In the genomic region with DNA sequence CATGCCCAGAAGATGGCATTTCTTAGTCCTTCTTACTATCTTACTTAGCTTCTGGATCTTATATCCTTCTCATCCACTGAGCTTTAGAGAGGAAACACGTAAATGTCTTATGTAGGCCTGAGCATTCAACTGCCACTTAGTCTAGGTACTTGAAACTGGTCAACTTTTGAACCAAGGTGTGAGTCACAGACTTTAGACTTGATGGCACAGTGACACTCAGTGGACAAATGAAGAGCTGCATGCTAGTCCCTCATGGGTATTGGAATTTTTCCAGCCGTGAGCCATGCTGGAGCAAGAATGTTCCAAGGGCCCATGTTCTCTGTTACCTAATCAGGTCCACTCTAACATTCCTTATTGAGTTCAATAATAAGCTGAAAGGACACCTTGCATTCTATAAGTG, we compare ENCODE assay signal across 8 mouse cellular contexts. TPM values are rescaled to one million over a fixed set of nuclear protein-coding genes. Genes with fewer than 3 reads are reported as not detected.
A peak's percentile ranks its signal among the peaks of the same experiment; 100 is the strongest.
DNase-seq lines count a peak whose midpoint lies in the region; TF ChIP-seq lines count a peak whose summit lies in the region.
"Had no signal": no experiment of that assay in that cellular context is flagged by ENCODE, and none has a peak within 500 bp of the region (broad histone marks: within the 10 kb centered on the region; RNA-seq: fewer than 3 reads in every experiment).

No protein-coding gene starts in this region.

- H3K4me1 ChIP-seq in spleen, adult 2 months (ENCODE audit: control insufficient read depth, insufficient read depth, insufficient read length) = no peaks in the 10 kb centered on the region
- H3K4me1 ChIP-seq: neural tube, embryonic 12.5 days had no signal

- peak; percentile 43; the same call in 1 of the 2 replicates for TF ChIP-seq CTCF in spleen, adult 2 months (IDR thresholded peaks at IDR 0.05; ENCODE audit: extremely low read depth, insufficient read depth, insufficient read length, insufficient replicate concordance)

- no peak for TF ChIP-seq POLR2A in spleen, adult 2 months (IDR thresholded peaks at IDR 0.05; ENCODE audit: low read depth, low read length)

- WGBS in spleen, adult 2 months = 33% methylated on average over 2 of the region's 2 CpGs

- peak in 1 of 2 experiments; percentile 35 for DNase-seq in spleen, adult 2 months (ENCODE audit: low read depth in 1 of 2, low spot score in 2 of 2)
- DNase-seq in spleen, adult 12 weeks (ENCODE audit: low spot score) = no peak
- DNase-seq in R1 (ENCODE audit: low read depth, low spot score) = peak; percentile 78
- DNase-seq in cerebellum, postnatal 25 days = peak; percentile 66 to 79
- peak; percentile 84 for DNase-seq in heart, postnatal 4 days
- peak; percentile 41 to 71 for DNase-seq in left cerebral cortex, adult 18-20 months (ENCODE audit: low spot score in 2 of 2)
- DNase-seq in natural killer cell, adult 2 months (ENCODE audit: low spot score in 2 of 2) = peak; percentile 13 to 36

- no peaks in the 10 kb centered on the region for H3K27me3 ChIP-seq in spleen, adult 2 months (ENCODE audit: control insufficient read depth, insufficient read depth, low read length)
- H3K27me3 ChIP-seq: neural tube, embryonic 12.5 days had no signal

- H3K36me3 ChIP-seq in spleen, adult 2 months (ENCODE audit: control insufficient read depth, insufficient read depth, low read length) = no peaks in the 10 kb centered on the region
- H3K36me3 ChIP-seq: neural tube, embryonic 12.5 days had no signal

- no peak overlapping the region for H3K4me3 ChIP-seq in spleen, adult 2 months (ENCODE audit: extremely low read depth, insufficient read depth, insufficient read length)
- H3K4me3 ChIP-seq: neural tube, embryonic 12.5 days had no signal

- no peak overlapping the region for H3K27ac ChIP-seq in spleen, adult 2 months (ENCODE audit: insufficient read depth, low read length)
- H3K27ac ChIP-seq: neural tube, embryonic 12.5 days had no signal

RNA-seq across cellular contexts. Expression of gene Adipor2, which starts 13.0 kb away (rescaled TPM):
- polyA plus RNA-seq in spleen, adult 2 months (2012; rRNA removed) = 21.0 and 21.4 TPM in 2 replicates
- 10 to 100 TPM; 55.5 to 55.7 TPM for total RNA-seq in heart, postnatal 4 days (2021)
- total RNA-seq in left cerebral cortex, adult 18-20 months (2021) = 10 to 100 TPM; 39.3 to 40.0 TPM

RNA-seq across cellular contexts. Expression of gene Fbxl14, which starts 49.0 kb away (rescaled TPM):
- 83.8 and 131 TPM in 2 replicates for polyA plus RNA-seq in spleen, adult 2 months (2012; rRNA removed)
- total RNA-seq in heart, postnatal 4 days (2021) = 10 to 100 TPM; 22.6 to 23.1 TPM
- total RNA-seq in left cerebral cortex, adult 18-20 months (2021) = 10 to 100 TPM; 40.0 to 42.2 TPM
